Mouse (Mus musculus) hindbrain, embryonic 14.5 days (tissue): ENCODE measurements around the gene Rex1bd. TPM values are rescaled to one million over a fixed set of nuclear protein-coding genes. Genes with fewer than 3 reads are reported as not detected.

Experiments
- ATAC-seq: fragments of 200-750 bp; cut with Nextera tagmentation; 2 replicates; pipeline ENCODE4 v1.8.0; 2017; ENCODE audit warnings: moderate number of reproducible peaks, mild to moderate bottlenecking, moderate TSS enrichment, moderate library complexity; ENCODE audit not compliant: low FRiP score
- DNase-seq: peaks from one replicate; pipeline ENCODE4 v3.0.0-alpha.2; 2015; ENCODE audit warnings: low spot score
- H3K27ac ChIP-seq: fragments of 300-500 bp; sonication (generic); 2 replicates; pipeline ENCODE4 v1.5.1; 2014; ENCODE audit warnings: mild to moderate bottlenecking, moderate library complexity
- H3K27me3 ChIP-seq: fragments of 300-500 bp; sonication (generic); 2 replicates; pipeline ENCODE4 v1.6.1; 2014; ENCODE audit warnings: mild to moderate bottlenecking, low read length, mixed read lengths; ENCODE audit not compliant: control insufficient read depth, insufficient read depth
- H3K36me3 ChIP-seq: fragments of 300-500 bp; sonication (generic); replicated peaks from 2 replicates; pipeline ENCODE4 v1.6.1; 2014; ENCODE audit not compliant: control insufficient read depth, insufficient read depth
- H3K4me1 ChIP-seq: fragments of 300-500 bp; sonication (generic); replicated peaks from 2 replicates; pipeline ENCODE4 v1.6.1; 2014; ENCODE audit warnings: antibody characterized with exemption, low read length, mixed read lengths; ENCODE audit not compliant: control insufficient read depth, insufficient read depth
- H3K4me2 ChIP-seq: fragments of 300-500 bp; sonication (generic); replicated peaks from 2 replicates; pipeline ENCODE4 v1.6.1; 2014; ENCODE audit warnings: mild to moderate bottlenecking, moderate library complexity
- H3K4me3 ChIP-seq: fragments of 300-500 bp; sonication (generic); replicated peaks from 2 replicates; pipeline ENCODE4 v1.5.1; 2014; ENCODE audit warnings: mild to moderate bottlenecking, low read length
- H3K9ac ChIP-seq: fragments of 300-500 bp; sonication (generic); 2 replicates; pipeline ENCODE4 v1.6.1; 2014
- H3K9me3 ChIP-seq: fragments of 300-500 bp; sonication (generic); 2 replicates; pipeline ENCODE4 v1.6.1; 2016; ENCODE audit warnings: low read length; ENCODE audit not compliant: control insufficient read depth
- WGBS: fragments of 180-500 bp; shearing (Covaris S2); extraction: QIAGEN DNeasy Blood & Tissue Kit; methylation state at CpG from one replicate; pipeline ENCODE4 v1.1.7; 2014; 5-methylcytosine and 5-hydroxymethylcytosine counted together
- polyA plus RNA-seq: library from polyadenylated mRNA; unstranded; fragments of >200 nt; fragmentation: Nextera tagmentation; extraction: Ambion mirVana; gene quantifications from 2 replicates; pipeline ENCODE4 v1.2.1, GENCODE M21; 2014

Rex1bd gene
- polyA plus RNA-seq, 1 experiment from 2014 or later: 166 TPM

GRCm38 (mm10) chr8:70464162-70464561 is 42.4 kb downstream of the Rex1bd start:
- no peaks in the 10 kb centered on the region for H3K36me3 ChIP-seq

GRCm38 (mm10) chr8:70463306-70463705 is 43.2 kb downstream of the Rex1bd start:
- 65% methylated on average over 4 of the region's 4 CpGs for WGBS
- H3K4me2 ChIP-seq: no peak overlapping the region
- DNase-seq (no peak), ATAC-seq (no peak)
- H3K4me3 ChIP-seq: no peak overlapping the region
- H3K27ac ChIP-seq: no peak overlapping the region
- no peaks in the 10 kb centered on the region for H3K4me1 ChIP-seq
- no peaks in the 10 kb centered on the region for H3K27me3 ChIP-seq
- H3K9ac ChIP-seq: no peak overlapping the region
- H3K36me3 ChIP-seq: no peaks in the 10 kb centered on the region
- H3K9me3 ChIP-seq: no peaks in the 10 kb centered on the region

More at GRCm38 (mm10) chr8:70464162-70464561, 42.4 kb downstream of the Rex1bd start:
- H3K4me2 ChIP-seq: no peak overlapping the region
- WGBS: 98% methylated on average over 6 of the region's 6 CpGs
- no peak for ATAC-seq
- no peak for DNase-seq
- no peaks in the 10 kb centered on the region for H3K9me3 ChIP-seq
- H3K9ac ChIP-seq: no peak overlapping the region
- peaks cover 6% of the 10 kb centered on the region; the same call in 1 of the 2 replicates for H3K4me1 ChIP-seq
- H3K4me3 ChIP-seq: no peak overlapping the region
- no peak overlapping the region for H3K27ac ChIP-seq
- H3K27me3 ChIP-seq: no peaks in the 10 kb centered on the region

GRCm38 (mm10) chr8:70462516-70462813 is 44.1 kb downstream of the Rex1bd start:
- no peak overlapping the region for H3K27ac ChIP-seq
- ATAC-seq (no peak), DNase-seq (no peak)
- WGBS: 93% methylated on average over 8 of the region's 8 CpGs
- H3K4me3 ChIP-seq: no peak overlapping the region
- no peak overlapping the region for H3K4me2 ChIP-seq
- H3K36me3 ChIP-seq: no peaks in the 10 kb centered on the region
- no peak overlapping the region for H3K9ac ChIP-seq
- no peaks in the 10 kb centered on the region for H3K9me3 ChIP-seq
- no peaks in the 10 kb centered on the region for H3K27me3 ChIP-seq
- H3K4me1 ChIP-seq: no peaks in the 10 kb centered on the region

- no peak for DNase-seq
- no peak for ATAC-seq
- H3K9ac ChIP-seq: no peak overlapping the region
Measured at GRCm38 (mm10) chr8:70461765-70462515, 44.6 kb downstream of the Rex1bd start.

GRCm38 (mm10) chr8:70460606-70461005 is 45.9 kb downstream of the Rex1bd start:
- Histone ChIP-seq H3K4me2 (no peak overlapping the region), H3K9me3 (no peaks in the 10 kb centered on the region), H3K36me3 (no peaks in the 10 kb centered on the region), H3K27ac (no peak overlapping the region), H3K4me1 (no peaks in the 10 kb centered on the region), H3K4me3 (no peak overlapping the region), H3K9ac (no peak overlapping the region), H3K27me3 (no peaks in the 10 kb centered on the region)
- DNase-seq (no peak), ATAC-seq (no peak)
- 77% methylated on average over 9 of the region's 9 CpGs for WGBS

More at GRCm38 (mm10) chr8:70461765-70462515, 44.6 kb downstream of the Rex1bd start:
- 93% methylated on average over 16 of the region's 16 CpGs for WGBS
- Histone ChIP-seq H3K4me3 (no peak overlapping the region), H3K27ac (no peak overlapping the region), H3K9me3 (no peaks in the 10 kb centered on the region), H3K36me3 (no peaks in the 10 kb centered on the region), H3K27me3 (no peaks in the 10 kb centered on the region), H3K4me2 (no peak overlapping the region), H3K4me1 (no peaks in the 10 kb centered on the region)

GRCm38 (mm10) chr8:70460199-70460598 is 46.4 kb downstream of the Rex1bd start:
- WGBS: 88% methylated on average over 5 of the region's 5 CpGs
- H3K9me3 ChIP-seq: no peaks in the 10 kb centered on the region
- H3K4me3 ChIP-seq: no peak overlapping the region
- no peaks in the 10 kb centered on the region for H3K27me3 ChIP-seq
- H3K4me2 ChIP-seq: no peak overlapping the region
- ATAC-seq (no peak), DNase-seq (no peak)
- no peaks in the 10 kb centered on the region for H3K36me3 ChIP-seq
- no peak overlapping the region for H3K9ac ChIP-seq
- no peaks in the 10 kb centered on the region for H3K4me1 ChIP-seq
- no peak overlapping the region for H3K27ac ChIP-seq

- no peak overlapping the region for H3K27ac ChIP-seq
- H3K4me3 ChIP-seq: no peak overlapping the region
- ATAC-seq (no peak), DNase-seq (no peak)
- H3K9me3 ChIP-seq: no peaks in the 10 kb centered on the region
- H3K27me3 ChIP-seq: no peaks in the 10 kb centered on the region
- no peaks in the 10 kb centered on the region for H3K36me3 ChIP-seq
- no peaks in the 10 kb centered on the region for H3K4me1 ChIP-seq
- no peak overlapping the region for H3K4me2 ChIP-seq
- H3K9ac ChIP-seq: no peak overlapping the region
- 99% methylated on average over 2 of the region's 2 CpGs for WGBS
Measured at GRCm38 (mm10) chr8:70459636-70460035, 46.9 kb downstream of the Rex1bd start.

- Histone ChIP-seq H3K4me2 (no peak overlapping the region), H3K36me3 (no peaks in the 10 kb centered on the region), H3K4me1 (no peaks in the 10 kb centered on the region), H3K27ac (no peak overlapping the region), H3K4me3 (no peak overlapping the region), H3K9me3 (no peaks in the 10 kb centered on the region), H3K9ac (no peak overlapping the region), H3K27me3 (no peaks in the 10 kb centered on the region)
- 89% methylated on average over 3 of the region's 3 CpGs for WGBS
- no peak for DNase-seq
- ATAC-seq: no peak
Measured at GRCm38 (mm10) chr8:70458462-70458861, 48.1 kb downstream of the Rex1bd start.

- Histone ChIP-seq H3K4me2 (no peak overlapping the region), H3K36me3 (0 out of 2 replicates have a peak, but pooled peaks cover under 1% of the 10 kb centered on the region), H3K9me3 (no peaks in the 10 kb centered on the region), H3K4me1 (no peaks in the 10 kb centered on the region), H3K27ac (no peak overlapping the region), H3K9ac (no peak overlapping the region), H3K4me3 (no peak overlapping the region), H3K27me3 (no peaks in the 10 kb centered on the region)
- WGBS: 93% methylated on average over 6 of the region's 6 CpGs
- ATAC-seq: no peak
- DNase-seq: no peak
Measured at GRCm38 (mm10) chr8:70457882-70458281, 48.7 kb downstream of the Rex1bd start.

- WGBS: 100% methylated on average over 1 of the region's 1 CpGs
Measured at GRCm38 (mm10) chr8:70456996-70457395, 49.6 kb downstream of the Rex1bd start.

More at GRCm38 (mm10) chr8:70456996-70457395, 49.6 kb downstream of the Rex1bd start:
- no peaks in the 10 kb centered on the region for H3K4me1 ChIP-seq
- H3K9me3 ChIP-seq: no peaks in the 10 kb centered on the region
- no peak overlapping the region for H3K9ac ChIP-seq
- DNase-seq (no peak), ATAC-seq (no peak)
- H3K4me3 ChIP-seq: no peak overlapping the region
- H3K27ac ChIP-seq: no peak overlapping the region
- peaks cover 10% of the 10 kb centered on the region for H3K36me3 ChIP-seq
- H3K27me3 ChIP-seq: no peaks in the 10 kb centered on the region
- no peak overlapping the region for H3K4me2 ChIP-seq
